Mouse (Mus musculus) liver, embryonic 11.5 days (tissue): ENCODE measurements at regions not wholly inside any gene's neighbourhood (a gene's known extent, or its start where the extent isn't known, plus 50 kb on each side); places are given as distances from the start of the nearest gene placed in this dataset.

Experiments
- ATAC-seq: fragments of 200-750 bp; cut with Nextera tagmentation; replicated peaks from 2 replicates; pipeline ENCODE4 v1.8.0; 2017; ENCODE audit warnings: moderate number of reproducible peaks, mild to moderate bottlenecking, moderate TSS enrichment, moderate library complexity; ENCODE audit not compliant: low FRiP score
- DNase-seq: peaks from one replicate; pipeline ENCODE4 v3.0.0-alpha.2; 2017; ENCODE audit warnings: low spot score
- H3K27ac ChIP-seq: fragments of 300-500 bp; sonication (generic); 2 replicates; pipeline ENCODE4 v1.5.1; 2014; ENCODE audit warnings: mild to moderate bottlenecking, low read depth, low read length, control low read depth
- H3K27me3 ChIP-seq: fragments of 300-500 bp; sonication (generic); replicated peaks from 2 replicates; pipeline ENCODE4 v1.6.1; 2014; ENCODE audit warnings: low read length, mixed read lengths; ENCODE audit not compliant: control insufficient read depth, insufficient read depth
- H3K36me3 ChIP-seq: fragments of 300-500 bp; sonication (generic); 2 replicates; pipeline ENCODE4 v1.6.1; 2014; ENCODE audit warnings: mild to moderate bottlenecking, low read length, moderate library complexity, mixed read lengths; ENCODE audit not compliant: control insufficient read depth, insufficient read depth
- H3K4me1 ChIP-seq: fragments of 300-500 bp; sonication (generic); replicated peaks from 2 replicates; pipeline ENCODE4 v1.6.1; 2014; ENCODE audit warnings: low read length, mixed read lengths; ENCODE audit not compliant: control insufficient read depth, insufficient read depth
- H3K4me2 ChIP-seq: fragments of 300-500 bp; sonication (generic); 2 replicates; pipeline ENCODE4 v1.6.1; 2014; ENCODE audit warnings: mild to moderate bottlenecking, control low read depth, moderate library complexity
- H3K4me3 ChIP-seq: fragments of 300-500 bp; sonication (generic); 2 replicates; pipeline ENCODE4 v1.5.1; 2014; ENCODE audit warnings: low read depth, low read length, control low read depth
- H3K9ac ChIP-seq: fragments of 300-500 bp; sonication (generic); 2 replicates; pipeline ENCODE4 v1.6.1; 2014; ENCODE audit warnings: low read depth, low read length, control low read depth
- H3K9me3 ChIP-seq: fragments of 300-500 bp; sonication (generic); 2 replicates; pipeline ENCODE4 v1.6.1; 2016; ENCODE audit warnings: low read length, inconsistent platforms, mixed read lengths; ENCODE audit not compliant: control insufficient read depth
- WGBS: fragments of 180-500 bp; shearing (Covaris S2); extraction: QIAGEN DNeasy Blood & Tissue Kit; methylation state at CpG from one replicate; pipeline ENCODE4 v1.1.7; 2014; 5-methylcytosine and 5-hydroxymethylcytosine counted together

DNA sequence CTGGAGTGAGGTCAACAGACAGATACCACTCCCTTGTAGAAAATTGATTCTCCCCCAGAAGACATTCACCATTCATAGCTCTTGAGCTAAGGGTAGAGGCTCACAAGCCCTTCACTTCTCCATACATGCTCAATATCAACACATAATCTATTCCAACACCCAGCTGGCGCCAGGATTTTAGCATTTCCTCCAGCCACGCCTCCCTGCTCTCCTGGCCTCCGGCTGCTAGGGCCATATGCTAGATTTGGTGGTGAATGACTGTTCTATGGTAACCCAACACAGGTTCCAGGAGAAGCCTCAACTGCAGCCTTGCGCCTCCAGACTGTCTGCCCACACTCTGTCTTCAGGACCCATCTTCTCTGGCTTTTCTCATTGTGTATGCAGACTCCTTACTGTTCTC, 197.9 kb downstream of the Gm11011 start:
- Histone ChIP-seq H3K4me3 (no peak overlapping the region), H3K9ac (no peak overlapping the region), H3K9me3 (no peaks in the 10 kb centered on the region), H3K27ac (no peak overlapping the region), H3K4me1 (no peaks in the 10 kb centered on the region), H3K27me3 (no peaks in the 10 kb centered on the region), H3K36me3 (no peaks in the 10 kb centered on the region), H3K4me2 (no peak overlapping the region)
- DNase-seq (no peak), ATAC-seq (no peak)
- 78% methylated on average over 4 of the region's 4 CpGs for WGBS

DNA sequence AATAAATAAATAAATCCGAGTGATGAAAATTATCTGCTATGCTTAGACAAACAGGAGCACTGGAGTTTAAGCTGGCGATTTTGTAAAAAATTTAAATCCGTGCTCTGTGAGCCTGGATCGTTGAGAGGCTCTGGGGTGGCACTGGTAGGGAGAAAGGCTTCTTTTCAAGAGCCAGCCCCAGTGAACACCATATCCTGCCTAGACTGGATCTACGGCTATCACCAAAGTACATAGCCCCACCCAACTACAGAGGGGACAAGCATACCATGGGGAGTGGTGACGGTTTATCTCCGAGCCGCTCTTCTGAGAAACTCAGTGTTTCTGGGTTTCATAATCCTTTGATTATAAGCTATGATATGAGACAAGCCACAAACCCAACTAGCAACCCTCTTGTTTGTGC, 199.0 kb downstream of the Gm11011 start:
- no peak overlapping the region for H3K27ac ChIP-seq
- H3K4me2 ChIP-seq: no peak overlapping the region
- no peaks in the 10 kb centered on the region for H3K36me3 ChIP-seq
- no peak for ATAC-seq
- no peaks in the 10 kb centered on the region for H3K4me1 ChIP-seq
- H3K4me3 ChIP-seq: no peak overlapping the region
- WGBS: 76% methylated on average over 8 of the region's 8 CpGs
- no peaks in the 10 kb centered on the region for H3K9me3 ChIP-seq
- H3K9ac ChIP-seq: no peak overlapping the region
- DNase-seq: no peak
- H3K27me3 ChIP-seq: no peaks in the 10 kb centered on the region

DNA sequence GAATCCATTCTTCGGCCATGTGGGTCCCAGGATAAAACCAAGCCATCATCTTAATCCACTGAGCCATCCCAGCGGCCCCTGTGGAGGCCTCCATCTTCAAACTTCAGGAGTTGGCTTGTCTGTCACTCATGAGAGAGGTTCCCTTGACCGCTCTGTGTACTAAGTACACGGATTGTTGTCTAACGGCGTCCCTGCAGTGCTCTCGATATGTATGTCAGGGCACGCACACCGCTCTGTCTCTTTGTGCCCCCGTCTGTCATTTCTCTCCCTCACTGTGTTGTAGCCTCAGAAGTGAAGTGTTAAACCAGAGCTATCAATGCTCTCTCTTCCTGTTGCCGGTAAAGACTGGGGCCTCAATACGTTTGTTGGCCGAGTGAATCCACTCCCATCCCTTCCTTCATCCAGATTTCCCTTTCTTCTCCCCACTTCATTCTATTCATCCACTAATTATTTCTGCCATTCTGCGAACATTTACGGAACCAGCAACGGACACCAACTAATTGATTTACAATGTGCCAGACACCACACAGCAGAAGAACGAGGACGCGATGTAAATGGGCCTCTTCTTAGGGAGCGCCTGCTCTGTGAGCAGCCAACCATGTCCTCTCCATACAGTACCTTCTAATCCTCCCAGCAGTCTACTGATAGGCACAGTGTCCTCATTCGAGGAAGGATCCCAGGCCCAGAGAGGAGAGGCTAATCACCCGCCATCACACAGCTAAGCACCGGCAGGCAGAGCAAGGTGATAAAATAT, 199.6 kb downstream of the Gm11011 start:
- 74% methylated on average over 23 of the region's 23 CpGs for WGBS
- Histone ChIP-seq H3K27me3 (no peaks in the 10 kb centered on the region), H3K9me3 (no peaks in the 10 kb centered on the region), H3K4me3 (no peak overlapping the region), H3K36me3 (no peaks in the 10 kb centered on the region), H3K4me1 (no peaks in the 10 kb centered on the region), H3K4me2 (no peak overlapping the region), H3K9ac (no peak overlapping the region), H3K27ac (no peak overlapping the region)
- no peak for ATAC-seq
- no peak for DNase-seq

DNA sequence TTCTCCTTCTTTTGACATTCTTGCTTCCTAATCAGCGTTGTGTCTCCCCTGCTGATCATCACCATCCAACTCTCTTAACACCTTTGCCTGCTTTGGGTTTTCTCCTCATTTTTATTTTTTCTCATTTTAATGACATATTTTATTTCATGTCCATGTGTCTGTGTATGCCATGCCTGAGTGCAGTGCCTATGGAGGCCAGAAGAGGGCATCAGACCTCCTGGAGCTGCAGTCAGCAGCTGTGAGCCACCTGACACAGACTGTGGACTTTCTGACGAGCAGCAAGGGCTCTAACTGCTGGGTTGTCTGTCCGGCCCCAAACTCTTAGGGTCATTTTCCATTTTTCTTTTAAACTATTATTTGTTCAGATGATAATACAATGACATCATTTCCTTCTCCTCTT, 203.8 kb downstream of the Gm11011 start:
- no peak overlapping the region for H3K9ac ChIP-seq
- no peak overlapping the region for H3K4me3 ChIP-seq
- H3K36me3 ChIP-seq: no peaks in the 10 kb centered on the region
- no peaks in the 10 kb centered on the region for H3K4me1 ChIP-seq
- no peak overlapping the region for H3K27ac ChIP-seq
- H3K4me2 ChIP-seq: no peak overlapping the region
- H3K27me3 ChIP-seq: no peaks in the 10 kb centered on the region
- ATAC-seq (no peak), DNase-seq (no peak)
- WGBS: 82% methylated on average over 3 of the region's 3 CpGs
- H3K9me3 ChIP-seq: no peaks in the 10 kb centered on the region; the same call in 1 of the 2 replicates

DNA sequence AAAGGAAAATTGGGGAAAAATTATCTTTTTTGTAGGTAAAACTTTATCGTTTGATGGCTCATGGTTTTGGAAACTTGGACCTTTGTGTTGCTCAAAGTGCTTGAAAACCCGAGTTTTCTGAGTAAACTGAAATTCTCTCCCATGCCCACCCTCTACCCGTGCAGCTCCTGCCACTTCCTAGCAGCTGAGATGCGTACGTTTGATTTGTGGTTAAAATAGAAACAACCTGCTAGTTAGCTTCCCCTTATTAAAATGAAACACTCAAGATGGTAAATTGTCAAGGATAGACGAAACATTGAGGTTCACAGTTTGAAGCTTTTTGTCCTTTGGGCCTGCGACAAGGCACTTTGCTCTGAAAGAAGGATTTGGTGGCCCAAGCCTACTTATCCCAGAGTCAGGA, 214.5 kb downstream of the Gm11011 start:
- Histone ChIP-seq H3K27ac (no peak overlapping the region), H3K36me3 (no peaks in the 10 kb centered on the region), H3K4me3 (no peak overlapping the region), H3K4me1 (no peaks in the 10 kb centered on the region), H3K27me3 (no peaks in the 10 kb centered on the region), H3K9ac (no peak overlapping the region), H3K9me3 (no peaks in the 10 kb centered on the region), H3K4me2 (no peak overlapping the region)
- WGBS: 85% methylated on average over 7 of the region's 7 CpGs
- DNase-seq (no peak), ATAC-seq (no peak)

DNA sequence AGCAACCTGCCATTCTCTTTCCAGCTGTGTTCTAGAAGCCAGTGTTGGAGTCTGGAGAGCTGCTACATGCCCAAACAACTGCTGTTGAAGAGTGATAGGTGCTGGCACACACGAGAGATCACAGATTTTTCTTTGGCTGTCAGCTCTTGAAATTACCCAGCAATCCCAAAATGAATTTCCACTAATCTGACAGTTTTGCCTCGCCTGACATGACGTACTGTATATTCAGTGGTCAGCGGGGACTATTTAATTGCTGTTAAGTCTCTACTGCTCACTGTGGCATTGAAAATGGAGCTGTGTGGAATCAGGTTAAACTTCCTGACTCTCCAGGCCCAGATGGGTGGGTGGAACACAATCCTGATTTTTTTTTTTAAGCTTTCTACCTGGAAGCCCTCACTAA, 222.5 kb downstream of the Gm11011 start:
- no peak for ATAC-seq
- H3K9ac ChIP-seq: no peak overlapping the region
- no peaks in the 10 kb centered on the region for H3K9me3 ChIP-seq
- no peaks in the 10 kb centered on the region for H3K27me3 ChIP-seq
- 70% methylated on average over 4 of the region's 4 CpGs for WGBS
- H3K27ac ChIP-seq: no peak overlapping the region
- H3K36me3 ChIP-seq: no peaks in the 10 kb centered on the region
- H3K4me1 ChIP-seq: no peaks in the 10 kb centered on the region
- H3K4me3 ChIP-seq: no peak overlapping the region
- no peak for DNase-seq
- no peak overlapping the region for H3K4me2 ChIP-seq

DNA sequence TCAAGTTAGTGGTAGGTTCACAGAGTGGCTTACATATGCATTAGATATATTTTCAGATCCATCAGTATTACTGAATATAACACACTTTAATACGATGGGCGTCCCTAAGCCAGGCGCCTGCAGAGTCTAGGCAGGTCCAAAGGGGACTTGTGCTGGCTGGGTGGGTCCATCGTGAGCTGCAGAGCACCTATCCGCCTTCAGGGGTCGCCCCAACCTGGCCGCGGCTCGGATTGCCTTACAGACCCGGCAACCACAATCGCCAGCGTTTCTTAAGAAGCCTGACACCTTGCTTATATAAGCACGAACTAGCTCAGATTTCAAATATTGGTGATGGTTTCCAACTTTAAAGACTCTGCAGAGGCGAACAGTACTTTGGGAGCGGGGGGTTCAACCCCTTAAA, 227.3 kb downstream of the Gm11011 start:
- no peaks in the 10 kb centered on the region for H3K9me3 ChIP-seq
- no peak overlapping the region for H3K27ac ChIP-seq
- H3K36me3 ChIP-seq: no peaks in the 10 kb centered on the region
- H3K9ac ChIP-seq: no peak overlapping the region
- no peak for ATAC-seq
- no peaks in the 10 kb centered on the region for H3K4me1 ChIP-seq
- peak; percentile 46 for DNase-seq
- 0 out of 2 replicates have a peak overlapping the region, but pooled peaks have one; percentile 8 for H3K4me3 ChIP-seq
- peak overlapping the region; percentile 36; the same call in 1 of the 2 replicates for H3K4me2 ChIP-seq
- WGBS: 16% methylated on average over 15 of the region's 15 CpGs
- H3K27me3 ChIP-seq: no peaks in the 10 kb centered on the region

DNA sequence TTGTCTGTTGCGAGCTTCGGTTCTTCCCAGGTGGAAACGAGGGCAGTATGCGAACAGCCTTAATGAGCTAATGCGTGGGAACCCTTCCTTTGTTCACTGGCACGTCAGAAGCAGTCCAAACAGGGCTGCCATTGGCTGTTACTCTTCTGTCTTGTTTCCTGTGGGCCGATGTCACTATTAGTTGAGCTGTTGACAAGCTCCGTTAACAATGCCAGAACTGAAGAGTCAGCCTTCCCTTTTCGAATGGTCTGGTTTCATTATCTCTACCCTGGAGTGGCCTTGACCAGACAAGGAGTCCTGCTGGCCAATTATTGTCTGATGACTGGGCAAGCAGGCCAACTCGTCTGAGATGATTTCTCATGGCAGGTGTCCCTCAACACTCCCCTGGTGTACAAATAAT, 230.1 kb downstream of the Gm11011 start:
- no peaks in the 10 kb centered on the region for H3K9me3 ChIP-seq
- H3K9ac ChIP-seq: no peak overlapping the region
- H3K4me3 ChIP-seq: no peak overlapping the region
- no peaks in the 10 kb centered on the region for H3K4me1 ChIP-seq
- ATAC-seq (no peak), DNase-seq (no peak)
- H3K4me2 ChIP-seq: no peak overlapping the region
- no peak overlapping the region for H3K27ac ChIP-seq
- H3K27me3 ChIP-seq: no peaks in the 10 kb centered on the region
- H3K36me3 ChIP-seq: no peaks in the 10 kb centered on the region
- 72% methylated on average over 10 of the region's 10 CpGs for WGBS

DNA sequence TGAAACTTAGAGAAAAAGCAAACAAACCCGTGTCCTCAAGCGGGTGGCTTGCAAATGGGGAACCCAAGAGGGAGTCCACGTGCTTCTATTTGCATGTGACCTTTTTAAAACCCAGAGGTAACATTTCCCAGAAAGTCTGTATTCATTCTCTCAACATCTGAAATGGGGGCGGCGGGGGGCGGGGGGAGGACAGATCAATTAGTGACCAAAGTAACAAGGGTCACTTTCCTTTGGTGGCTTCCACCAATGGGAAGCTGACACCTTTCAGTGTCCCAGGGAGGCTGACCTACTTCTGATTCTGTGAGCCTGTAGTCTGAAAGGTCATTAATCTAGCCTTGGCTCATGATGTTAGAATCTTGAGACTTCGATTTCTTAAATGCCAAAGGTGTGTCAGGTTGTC, 236.0 kb downstream of the Gm11011 start:
- no peaks in the 10 kb centered on the region; the same call in 1 of the 2 replicates for H3K9me3 ChIP-seq
- no peak overlapping the region for H3K9ac ChIP-seq
- WGBS: 78% methylated on average over 7 of the region's 7 CpGs
- no peak overlapping the region for H3K27ac ChIP-seq
- no peaks in the 10 kb centered on the region for H3K4me1 ChIP-seq
- ATAC-seq (no peak), DNase-seq (no peak)
- H3K4me2 ChIP-seq: no peak overlapping the region
- no peaks in the 10 kb centered on the region for H3K36me3 ChIP-seq
- no peaks in the 10 kb centered on the region for H3K27me3 ChIP-seq
- no peak overlapping the region for H3K4me3 ChIP-seq
